Mouse (Mus musculus) gastrocnemius, postnatal 36 days (tissue): Measurements from ENCODE around the gene Selenom. TPM values are rescaled to one million over a fixed set of nuclear protein-coding genes. Genes with fewer than 3 reads are reported as not detected.
A peak's percentile ranks its signal among the peaks of the same experiment; 100 is the strongest.

Experiments
- DNase-seq, 2 experiments: peaks; one replicate each; pipeline ENCODE4 v3.0.0; 2022
- intact Hi-C: fragments of 180-260 bp; cut with DNase I; formaldehyde crosslinking; loops from one replicate; pipeline ENCODE4 v1.15.1; 2025
- total RNA-seq, 2 experiments: library from RNA; stranded (reverse); gene quantifications; 2 replicates each; pipeline ENCODE4 v1.2.3; 2021

The Selenom gene
- total RNA-seq, 2 experiments from 2014 or later = 13.2 to 14.9 TPM

GRCm38 (mm10) chr11:3541932-3542331 is 27.4 kb downstream of the Selenom start:
- intact Hi-C loops = no loop called here
- DNase-seq = no peak

- intact Hi-C loops = no loop called here
- DNase-seq = peak; percentile 72 to 82
These were observed 28.5 kb downstream of the Selenom start for GRCm38 (mm10) chr11:3543001-3543400.

- DNase-seq = no peak
- intact Hi-C loops = no loop called here
These were observed 29.9 kb downstream of the Selenom start for GRCm38 (mm10) chr11:3544409-3544808.

GRCm38 (mm10) chr11:3545531-3546241 is 31.2 kb downstream of the Selenom start:
- intact Hi-C loops = loop anchor here (5.0 kb wide), 1 partner anchor 47 kb away; no protein-coding TSS in a partner anchor

GRCm38 (mm10) chr11:3546242-3546562 is 31.7 kb downstream of the Selenom start:
- intact Hi-C loops = loop anchor here (5.0 kb wide), 1 partner anchor 46 kb away; no protein-coding TSS in a partner anchor
- no peak for DNase-seq

More at GRCm38 (mm10) chr11:3545531-3546241, 31.2 kb downstream of the Selenom start:
- no peak for DNase-seq

GRCm38 (mm10) chr11:3547047-3547446 is 32.6 kb downstream of the Selenom start:
- intact Hi-C loops = loop anchor here (5.0 kb wide), 1 partner anchor 45 kb away; no protein-coding TSS in a partner anchor
- DNase-seq = no peak

- DNase-seq = no peak
- intact Hi-C loops = loop anchor here (5.0 kb wide), 1 partner anchor 44 kb away; no protein-coding TSS in a partner anchor
These were observed 33.5 kb downstream of the Selenom start for GRCm38 (mm10) chr11:3547969-3548368.

- DNase-seq = no peak
- intact Hi-C loops = loop anchor here (5.0 kb wide), 1 partner anchor 44 kb away; no protein-coding TSS in a partner anchor
These were observed 34.2 kb downstream of the Selenom start for GRCm38 (mm10) chr11:3548564-3549295.

GRCm38 (mm10) chr11:3549791-3550190 is 35.3 kb downstream of the Selenom start:
- no peak for DNase-seq
- intact Hi-C loops = loop anchor here (5.0 kb wide), 1 partner anchor 43 kb away; no protein-coding TSS in a partner anchor

- intact Hi-C loops = no loop called here
- DNase-seq = no peak
These were observed 40.5 kb downstream of the Selenom start for GRCm38 (mm10) chr11:3554976-3555375.

- intact Hi-C loops = no loop called here
- DNase-seq = no peak
These were observed 43.4 kb downstream of the Selenom start for GRCm38 (mm10) chr11:3557852-3558251.

- no peak for DNase-seq
- intact Hi-C loops = no loop called here
These were observed 45.7 kb downstream of the Selenom start for GRCm38 (mm10) chr11:3560202-3560601.

- intact Hi-C loops = no loop called here
- no peak for DNase-seq
These were observed 49.4 kb downstream of the Selenom start for GRCm38 (mm10) chr11:3563853-3564252.

- intact Hi-C loops = no loop called here
- DNase-seq = no peak
These were observed 50.0 kb downstream of the Selenom start for GRCm38 (mm10) chr11:3564451-3564850.

- no peak for DNase-seq
- intact Hi-C loops = no loop called here
These were observed 51.5 kb downstream of the Selenom start for GRCm38 (mm10) chr11:3566018-3566417.

Other genes starting within 250 kb of the Selenom start
- 10 to 100 TPM; 36.4 to 45.4 TPM for gene Drg1, start 248.3 kb upstream of the Selenom start, total RNA-seq
- gene Patz1, start 225.8 kb upstream of the Selenom start, total RNA-seq = 10 to 100 TPM in 1 of 2 experiments, 1 to 10 TPM in 1; 8.3 to 19.4 TPM
- gene Pik3ip1, start 184.3 kb upstream of the Selenom start, total RNA-seq = 10 to 100 TPM; 21.2 to 25.0 TPM
- 10 to 100 TPM in 1 of 2 experiments, 1 to 10 TPM in 1; 9.8 to 11.9 TPM for gene Limk2, start 105.5 kb upstream of the Selenom start, total RNA-seq
- 10 to 100 TPM; 15.1 to 16.1 TPM for gene Rnf185, start 62.3 kb upstream of the Selenom start, total RNA-seq
- under 1 TPM in 1 of 2 experiments, not detected in 1; 0.10 TPM for gene Pla2g3, start 26.4 kb upstream of the Selenom start, total RNA-seq
- 1 to 10 TPM; 3.4 to 4.1 TPM for gene Inpp5j, start 9.9 kb upstream of the Selenom start, total RNA-seq
- gene Smtn, start 25.9 kb downstream of the Selenom start, total RNA-seq = 10 to 100 TPM; 71.9 to 78.7 TPM
- gene Morc2a, start 134.5 kb downstream of the Selenom start, total RNA-seq = 10 to 100 TPM; 16.0 to 16.7 TPM